Mouse (Mus musculus) layer of hippocampus, adult 11-12 months (tissue): ENCODE results near the gene Inpp5d.

Experiments
- DNase-seq: peaks from one replicate; pipeline ENCODE4 v3.0.0; 2022; ENCODE audit warnings: low spot score

Gene Inpp5d

GRCm38 (mm10) chr1:87624826-87625225 is 4.7 kb downstream of the Inpp5d start:
- no peak for DNase-seq

GRCm38 (mm10) chr1:87625254-87626025 is 5.3 kb downstream of the Inpp5d start:
- DNase-seq = no peak

- peak; percentile 44 for DNase-seq
Observed at GRCm38 (mm10) chr1:87626344-87626743, 6.2 kb downstream of the Inpp5d start.

- no peak for DNase-seq
Observed at GRCm38 (mm10) chr1:87628085-87628484, 8.0 kb downstream of the Inpp5d start.

GRCm38 (mm10) chr1:87631584-87631983 is 11.5 kb downstream of the Inpp5d start:
- no peak for DNase-seq

- no peak for DNase-seq
Observed at GRCm38 (mm10) chr1:87632163-87632562, 12.1 kb downstream of the Inpp5d start.

GRCm38 (mm10) chr1:87636716-87637117 is 16.6 kb downstream of the Inpp5d start:
- DNase-seq = no peak

GRCm38 (mm10) chr1:87637121-87637877 is 17.2 kb downstream of the Inpp5d start:
- no peak for DNase-seq

GRCm38 (mm10) chr1:87637878-87638600 is 17.9 kb downstream of the Inpp5d start:
- DNase-seq = no peak

- DNase-seq = no peak
Observed at GRCm38 (mm10) chr1:87639724-87640123, 19.6 kb downstream of the Inpp5d start.

GRCm38 (mm10) chr1:87640165-87640661 is 20.1 kb downstream of the Inpp5d start:
- peak; percentile 61 for DNase-seq

GRCm38 (mm10) chr1:87643016-87643415 is 22.9 kb downstream of the Inpp5d start:
- DNase-seq = no peak

- no peak for DNase-seq
Observed at GRCm38 (mm10) chr1:87645041-87645440, 24.9 kb downstream of the Inpp5d start.

GRCm38 (mm10) chr1:87645748-87646147 is 25.6 kb downstream of the Inpp5d start:
- no peak for DNase-seq

GRCm38 (mm10) chr1:87647820-87648219 is 27.7 kb downstream of the Inpp5d start:
- DNase-seq = no peak

GRCm38 (mm10) chr1:87648657-87649056 is 28.5 kb downstream of the Inpp5d start:
- DNase-seq = no peak

GRCm38 (mm10) chr1:87649219-87649805 is 29.2 kb downstream of the Inpp5d start:
- no peak for DNase-seq

GRCm38 (mm10) chr1:87649958-87650474 is 29.9 kb downstream of the Inpp5d start:
- no peak for DNase-seq

- peak; percentile 64 for DNase-seq
Observed at GRCm38 (mm10) chr1:87650611-87651079, 30.5 kb downstream of the Inpp5d start.

GRCm38 (mm10) chr1:87651436-87651835 is 31.3 kb downstream of the Inpp5d start:
- no peak for DNase-seq

- DNase-seq = no peak
Observed at GRCm38 (mm10) chr1:87655101-87655500, 35.0 kb downstream of the Inpp5d start.

- DNase-seq = peak; percentile 46
Observed at GRCm38 (mm10) chr1:87658063-87658462, 38.0 kb downstream of the Inpp5d start.
